Mouse (Mus musculus): ENCODE results near the gene Hs6st2. TPM values are rescaled to one million over a fixed set of nuclear protein-coding genes. Genes with fewer than 3 reads are reported as not detected.

Gene Hs6st2
- total RNA-seq, 2 experiments from 2014 or later = 6.1 to 7.0 TPM

Other genes starting within 250 kb of the Hs6st2 start
- under 1 TPM in 1 of 2 experiments, not detected in 1; 0.21 TPM for gene Usp26, start 119.4 kb upstream of the Hs6st2 start, total RNA-seq (2021)